Mouse (Mus musculus) CD4-positive naive resting alpha-beta T cell, adult 57 days (primary cell): ENCODE measurements around the gene Etnk2. TPM values are rescaled to one million over a fixed set of nuclear protein-coding genes. Genes with fewer than 3 reads are reported as not detected.

Experiments
- total RNA-seq: library from RNA; stranded (reverse); gene quantifications from one replicate; pipeline ENCODE4 v1.2.4, GENCODE M21; 2023

Etnk2 gene
- total RNA-seq: not detected

GRCm38 (mm10) chr1:133363276-133364021 is at the start of gene Etnk2:
TSS of gene Etnk2 (plus strand) at chr1:133363572.

GRCm38 (mm10) chr1:133321267-133321925 is 42.0 kb upstream of the Etnk2 start, which contains the start of gene Kiss1:
TSS of gene Kiss1 (plus strand) at chr1:133321875.

GRCm38 (mm10) chr1:133350210-133350609 is 13.2 kb upstream of the Etnk2 start, which contains the start of gene Ren1:
TSS of gene Ren1 (plus strand) at chr1:133350510.

GRCm38 (mm10) chr1:133423543-133424480 is 60.4 kb downstream of the Etnk2 start, which contains the start of gene Sox13:
TSS of gene Sox13 (minus strand) at chr1:133424377.

Other genes starting within 250 kb of the Etnk2 start
- gene Ppp1r15b, start 232.4 kb upstream of the Etnk2 start, total RNA-seq: 108 TPM
- 8.5 TPM for gene Plekha6, start 199.4 kb upstream of the Etnk2 start, total RNA-seq
- not detected for gene Golt1a, start 53.8 kb upstream of the Etnk2 start, total RNA-seq
- not detected for gene Kiss1, start 41.7 kb upstream of the Etnk2 start, total RNA-seq
- not detected for gene Ren1, start 13.1 kb upstream of the Etnk2 start, total RNA-seq
- gene Sox13, start 60.8 kb downstream of the Etnk2 start, total RNA-seq: 1.0 TPM
- gene Snrpe, start 246.7 kb downstream of the Etnk2 start, total RNA-seq: 161 TPM